Mouse (Mus musculus): ENCODE data around the gene Ctnna2.

DNA sequence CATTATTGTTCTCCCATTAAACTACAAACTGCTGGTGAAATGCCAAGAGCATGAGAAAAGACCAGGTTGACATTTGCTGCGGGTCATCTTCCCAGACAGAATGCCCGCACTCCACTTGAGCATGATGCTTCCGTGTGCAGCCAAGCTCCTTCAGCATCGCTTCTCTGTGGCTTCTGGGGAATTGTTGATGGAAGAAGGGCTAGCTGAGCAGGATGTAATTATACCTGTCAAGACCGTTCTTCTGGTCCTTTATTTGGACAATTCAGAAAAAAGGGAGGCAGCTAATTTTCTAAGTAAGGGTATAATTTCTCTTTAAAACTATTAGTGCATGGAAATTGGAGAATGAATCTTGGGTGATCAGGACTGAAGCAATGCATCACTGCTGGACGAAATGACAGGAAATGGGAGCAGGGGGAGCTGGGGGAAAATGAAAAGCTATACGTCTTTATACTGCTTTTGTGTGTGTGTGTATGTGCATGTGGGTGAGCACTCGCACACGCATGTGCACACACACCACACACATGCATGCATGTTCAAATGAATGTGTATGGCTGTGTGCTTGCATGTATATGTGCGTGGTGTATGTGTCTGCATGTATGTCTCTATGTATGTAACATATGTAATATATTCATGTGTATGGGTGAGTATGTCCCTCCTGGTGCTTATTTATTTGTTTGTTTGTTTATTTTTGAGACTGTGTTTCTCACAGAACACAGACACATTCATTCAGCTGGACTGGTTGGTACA lies 211.0 kb downstream of the Ctnna2 start:
- no peak for TF ChIP-seq CTCF (conservative IDR thresholded peaks at IDR 0.05; ENCODE audit: low read length)
- no peak for TF ChIP-seq POU5F1 (IDR thresholded peaks at IDR 0.05; ENCODE audit: borderline replicate concordance, low read length)

Measured in E14TG2a.4 (cell line).